Mouse (Mus musculus): ENCODE results near the gene Gm20696.

GRCm38 (mm10) chr6:99353441-99353840 is 313.2 kb downstream of the Gm20696 start:
- TF ChIP-seq CTCF (IDR thresholded peaks at IDR 0.05; ENCODE audit: low read depth) = no peak
- no peak for TF ChIP-seq EP300 (IDR thresholded peaks at IDR 0.05; ENCODE audit: low read depth)

Measured in liver, embryonic 14.5 days (tissue).